Mouse (Mus musculus): ENCODE measurements around the gene Fbxl4.

GRCm38 (mm10) chr4:22342816-22343573 is 14.3 kb upstream of the Fbxl4 start:
- TF ChIP-seq CTCF (IDR thresholded peaks at IDR 0.05 in 2 of 3, conservative IDR thresholded peaks at IDR 0.05 in 1 of 3; ENCODE audit: control insufficient read depth in 1 of 3, insufficient read depth in 1 of 3, low read depth in 2 of 3, low read length in 3 of 3, poor library complexity in 1 of 3, severe bottlenecking in 1 of 3) (no peak), SMC3 (IDR thresholded peaks at IDR 0.05; ENCODE audit: low read depth, low read length) (no peak), POLR2A (IDR thresholded peaks at IDR 0.05; ENCODE audit: control insufficient read depth in 1 of 2, insufficient read depth in 1 of 2, low read depth in 1 of 2, low read length in 2 of 2, poor library complexity in 1 of 2) (no peak), KAT2A (conservative IDR thresholded peaks at IDR 0.05; ENCODE audit: low read depth, low read length) (no peak), MEF2A (IDR thresholded peaks at IDR 0.05; ENCODE audit: extremely low read depth, insufficient replicate concordance, low read depth, low read length, poor library complexity, severe bottlenecking) (no peak), GATA1 (IDR thresholded peaks at IDR 0.05; ENCODE audit: low read depth, low read length) (no peak), ZC3H11A (IDR thresholded peaks at IDR 0.05; ENCODE audit: low read depth, low read length) (no peak), HCFC1 (IDR thresholded peaks at IDR 0.05; ENCODE audit: low read depth, low read length) (no peak), POLR2AphosphoS2 (IDR thresholded peaks at IDR 0.05; ENCODE audit: low read length) (no peak), ZKSCAN1 (IDR thresholded peaks at IDR 0.05; ENCODE audit: low read depth, low read length) (no peak), UBTF (IDR thresholded peaks at IDR 0.05; ENCODE audit: borderline replicate concordance, insufficient read depth, low read depth, low read length) (no peak)

Measured in MEL (cell line).